In the genomic region with DNA sequence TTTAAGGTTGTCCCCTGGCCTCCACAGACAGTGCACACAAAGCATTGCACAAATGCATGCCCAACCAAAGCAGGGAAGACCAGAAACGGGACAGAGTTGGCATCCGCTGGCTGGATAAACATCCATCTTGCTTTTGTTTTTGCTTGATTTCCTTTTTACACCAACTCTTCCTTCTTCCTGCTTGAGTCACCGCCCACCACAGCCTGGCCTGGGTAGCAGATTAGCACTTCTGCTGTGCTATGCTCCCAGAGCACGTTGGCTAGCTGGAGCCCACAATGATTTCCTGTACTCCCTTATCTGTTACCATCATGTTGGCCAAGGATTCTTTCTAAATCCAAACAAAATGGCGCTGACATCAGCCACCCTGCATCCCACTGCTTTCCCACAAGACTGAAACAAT, we compare ENCODE assay signal across 27 mouse cellular contexts. TPM values are rescaled to one million over a fixed set of nuclear protein-coding genes. Genes with fewer than 3 reads are reported as not detected.
DNase-seq lines count a peak whose midpoint lies in the region; TF ChIP-seq lines count a peak whose summit lies in the region.
"Had no signal": no experiment of that assay in that cellular context is flagged by ENCODE, and none has a peak within 500 bp of the region (broad histone marks: within the 10 kb centered on the region; RNA-seq: fewer than 3 reads in every experiment).

No protein-coding gene starts in this region.

- H3K9ac ChIP-seq in MEL (ENCODE audit: control insufficient read depth, low read depth, low read length, poor library complexity, severe bottlenecking), result no peak overlapping the region
- H3K9ac ChIP-seq: embryonic facial prominence, embryonic 13.5 days; forebrain, embryonic 12.5 days; forebrain, embryonic 15.5 days; heart, embryonic 13.5 days; hindbrain, embryonic 12.5 days; hindbrain, embryonic 15.5 days had no signal

- no peaks in the 10 kb centered on the region for H3K79me2 ChIP-seq in MEL (ENCODE audit: control insufficient read depth, insufficient read depth, low read length, poor library complexity)

- H3K4me3 ChIP-seq in lung, adult 2 months (replicated peaks; ENCODE audit: extremely low read depth, low read depth, low read length), result no peak overlapping the region
- no peak overlapping the region for H3K4me3 ChIP-seq in MEL (ENCODE audit: control insufficient read depth in 1 of 2, insufficient read depth in 1 of 2, low read depth in 2 of 2, low read length in 2 of 2)
- H3K4me3 ChIP-seq: embryonic facial prominence, embryonic 10.5 days; embryonic facial prominence, embryonic 13.5 days; erythroblast, embryonic 14.5 days; forebrain, embryonic 12.5 days; forebrain, embryonic 15.5 days; heart, adult 2 months; heart, embryonic 10.5 days; heart, embryonic 13.5 days; hindbrain, embryonic 12.5 days; hindbrain, embryonic 15.5 days had no signal

- no peak for TF ChIP-seq EP300 in MEL (IDR thresholded peaks at IDR 0.05; ENCODE audit: low read depth in 1 of 2, low read length in 2 of 2)

- H3K27ac ChIP-seq in MEL (ENCODE audit: control insufficient read depth, low read depth, low read length), result no peak overlapping the region
- H3K27ac ChIP-seq: embryonic facial prominence, embryonic 10.5 days; embryonic facial prominence, embryonic 13.5 days; forebrain, embryonic 12.5 days; forebrain, embryonic 15.5 days; heart, adult 2 months; heart, embryonic 10.5 days; heart, embryonic 13.5 days; hindbrain, embryonic 12.5 days; hindbrain, embryonic 15.5 days had no signal

- 36% methylated on average over 5 of the region's 5 CpGs for WGBS in lung, adult 2 months

- no peaks in the 10 kb centered on the region; a peak in 1 of 4 replicates for H3K27me3 ChIP-seq in MEL (ENCODE audit: control insufficient read depth in 1 of 2, insufficient read depth in 2 of 2, low read length in 2 of 2)
- H3K27me3 ChIP-seq: embryonic facial prominence, embryonic 13.5 days; forebrain, embryonic 12.5 days; forebrain, embryonic 15.5 days; heart, embryonic 13.5 days; hindbrain, embryonic 12.5 days; hindbrain, embryonic 15.5 days; Patski had no signal

- peak; percentile 30 for DNase-seq in lung, postnatal 10 days
- no peak for DNase-seq in lung, adult 2 months
- DNase-seq in 416B (ENCODE audit: low read depth) (peak; percentile 92), MEL (ENCODE audit: low read depth, low spot score) (peak; percentile 16)
- no peak for DNase-seq in cerebellum, postnatal 36 days
- no peak for DNase-seq in ovary, postnatal 14 days (ENCODE audit: low spot score)
- DNase-seq: adrenal gland, postnatal 10 days; adrenal gland, postnatal 36 days; cerebellum, adult 18-20 months; cerebellum, adult 9-10 months; cerebellum, postnatal 14 days; embryo, embryonic 11 days; gastrocnemius, postnatal 25 days; heart, adult 2 months; heart, postnatal 14 days had no signal

- no peaks in the 10 kb centered on the region for H3K4me1 ChIP-seq in lung, adult 2 months (ENCODE audit: control insufficient read depth, insufficient read depth, low read length)
- no peaks in the 10 kb centered on the region for H3K4me1 ChIP-seq in MEL (ENCODE audit: control insufficient read depth in 1 of 2, insufficient read depth in 2 of 2, low read length in 2 of 2)
- H3K4me1 ChIP-seq: embryonic facial prominence, embryonic 10.5 days; embryonic facial prominence, embryonic 13.5 days; forebrain, embryonic 12.5 days; forebrain, embryonic 15.5 days; heart, embryonic 10.5 days; heart, embryonic 13.5 days; hindbrain, embryonic 12.5 days; hindbrain, embryonic 15.5 days had no signal

- no peaks in the 10 kb centered on the region for H3K9me3 ChIP-seq in MEL (replicated peaks; ENCODE audit: insufficient read depth, low read length)
- H3K9me3 ChIP-seq: embryonic facial prominence, embryonic 10.5 days; embryonic facial prominence, embryonic 13.5 days; forebrain, embryonic 12.5 days; forebrain, embryonic 15.5 days; heart, embryonic 10.5 days; heart, embryonic 13.5 days; hindbrain, embryonic 12.5 days; hindbrain, embryonic 15.5 days had no signal

- TF ChIP-seq POLR2A in lung, adult 2 months (IDR thresholded peaks at IDR 0.05; ENCODE audit: borderline replicate concordance, extremely low read depth, low read depth, low read length), result no peak
- no peak for TF ChIP-seq POLR2A in MEL (IDR thresholded peaks at IDR 0.05; ENCODE audit: control insufficient read depth in 1 of 2, insufficient read depth in 1 of 2, low read depth in 1 of 2, low read length in 2 of 2, poor library complexity in 1 of 2)

- H3K36me3 ChIP-seq in MEL (ENCODE audit: control insufficient read depth in 1 of 2, insufficient read depth in 2 of 2, low read length in 2 of 2), result no peaks in the 10 kb centered on the region
- H3K36me3 ChIP-seq: embryonic facial prominence, embryonic 10.5 days; embryonic facial prominence, embryonic 13.5 days; forebrain, embryonic 12.5 days; forebrain, embryonic 15.5 days; heart, embryonic 10.5 days; heart, embryonic 13.5 days; hindbrain, embryonic 12.5 days; hindbrain, embryonic 15.5 days had no signal

- TF ChIP-seq CTCF in lung, adult 2 months (IDR thresholded peaks at IDR 0.05; ENCODE audit: insufficient read depth, low read length), result no peak
- no peak for TF ChIP-seq CTCF in MEL (IDR thresholded peaks at IDR 0.05 in 2 of 3, conservative IDR thresholded peaks at IDR 0.05 in 1 of 3; ENCODE audit: control insufficient read depth in 1 of 3, insufficient read depth in 1 of 3, low read depth in 2 of 3, low read length in 3 of 3, poor library complexity in 1 of 3, severe bottlenecking in 1 of 3)

- no peak for TF ChIP-seq RAD21 in MEL (IDR thresholded peaks at IDR 0.05; ENCODE audit: low read depth, low read length)

TF ChIP-seq in MEL, 35 proteins besides CTCF, POLR2A, EP300 and RAD21:
- TF ChIP-seq POLR2AphosphoS5 (IDR thresholded peaks at IDR 0.05; ENCODE audit: borderline replicate concordance, low read depth, low read length), result no peak
- no peak for TF ChIP-seq MYC (IDR thresholded peaks at IDR 0.05; ENCODE audit: low read depth, low read length)
- no peak for TF ChIP-seq USF1 (IDR thresholded peaks at IDR 0.05; ENCODE audit: low read depth, low read length)
- TF ChIP-seq ZMIZ1 (IDR thresholded peaks at IDR 0.05; ENCODE audit: low read depth, low read length), result no peak

RNA-seq across cellular contexts. Expression of gene Ccdc81, which starts 36.2 kb away (rescaled TPM):
- 0.76 and 0.97 TPM in 2 replicates for polyA plus RNA-seq in lung, adult 2 months (2012; rRNA removed)
- not detected in 2 replicates for total RNA-seq in MEL (2012; rRNA removed)
- polyA plus RNA-seq in MEL (2012; ENCODE audit: insufficient read depth in 1 of 2, insufficient read length in 2 of 2, low read depth in 1 of 2, low replicate concordance in 2 of 2, missing spikeins in 1 of 2), result not detected
- total RNA-seq: gastrocnemius, adult 8-10 months; gastrocnemius, postnatal 25 days; heart, adult 2 months; hematopoietic stem cell, adult 5-6 weeks had no signal
- polyA plus RNA-seq: erythroblast, embryonic 14.5 days; heart, embryonic 13.5 days; Patski had no signal

Comparison
In these comparisons a context has a peak if more than half of its experiments do, and no peak if none do; other contexts are left out.
1. DNase-seq: peak in lung, postnatal 10 days (single experiment), 416B (single experiment) and MEL (single experiment); none in lung, adult 2 months (single experiment), cerebellum, postnatal 36 days (0 of 2) and ovary, postnatal 14 days (single experiment).